Mouse (Mus musculus): ENCODE results near the gene Olfr374. TPM values are rescaled to one million over a fixed set of nuclear protein-coding genes. Genes with fewer than 3 reads are reported as not detected.

Olfr374 gene
- polyA plus RNA-seq, 1 experiment, result not detected

DNA sequence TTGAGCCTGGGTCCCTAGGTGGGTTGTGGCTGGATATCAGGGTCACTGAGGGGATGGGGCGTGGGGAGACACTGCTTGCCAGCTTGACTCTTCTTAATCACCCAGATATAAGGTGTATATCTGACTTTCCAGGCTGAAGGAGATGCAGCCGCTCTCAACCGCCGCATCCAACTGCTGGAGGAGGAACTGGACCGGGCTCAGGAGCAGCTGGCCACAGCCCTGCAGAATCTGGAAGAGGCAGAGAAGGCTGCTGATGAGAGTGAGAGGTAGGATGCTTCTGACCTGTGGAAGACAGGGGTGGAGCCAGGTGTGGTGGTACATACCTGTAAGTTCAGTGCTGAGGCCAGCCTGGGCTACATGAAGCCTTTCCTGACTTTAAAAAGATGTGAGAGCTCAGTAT, 31.6 kb downstream of the Olfr374 start:
- TF ChIP-seq CTCF (IDR thresholded peaks at IDR 0.05; ENCODE audit: borderline replicate concordance, extremely low read depth, insufficient read depth, insufficient read length) (no peak), POLR2A (IDR thresholded peaks at IDR 0.05; ENCODE audit: borderline replicate concordance, extremely low read depth, insufficient read depth, insufficient read length, poor library complexity, severe bottlenecking) (no peak)
- no peak for DNase-seq (ENCODE audit: low read depth)

DNA sequence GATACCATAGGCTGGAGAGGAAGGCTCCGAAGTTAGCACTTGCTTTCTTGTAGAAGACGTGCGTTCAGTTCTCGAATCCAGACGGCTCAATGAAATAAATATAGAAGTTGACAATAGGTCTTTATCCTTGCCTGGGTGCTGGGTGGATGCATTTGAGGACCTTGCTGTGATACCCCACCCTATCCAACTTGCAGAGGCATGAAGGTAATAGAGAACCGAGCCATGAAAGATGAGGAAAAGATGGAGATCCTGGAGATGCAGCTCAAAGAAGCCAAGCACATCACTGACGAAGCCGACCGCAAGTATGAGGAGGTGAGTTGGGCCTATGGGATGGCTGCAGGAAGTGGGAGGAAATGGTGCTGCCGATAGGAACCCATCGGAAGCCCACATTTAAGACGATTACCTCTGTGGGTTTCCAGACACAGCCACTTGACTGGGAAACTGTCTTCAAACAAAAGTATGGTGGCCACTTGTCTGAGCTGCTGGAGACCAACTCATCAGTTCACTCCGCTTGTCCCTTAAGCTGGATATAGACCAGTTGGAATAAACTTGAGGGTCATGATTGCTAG, 36.5 kb downstream of the Olfr374 start:
- DNase-seq (ENCODE audit: low read depth), result no peak
- TF ChIP-seq POLR2A (IDR thresholded peaks at IDR 0.05; ENCODE audit: borderline replicate concordance, extremely low read depth, insufficient read depth, insufficient read length, poor library complexity, severe bottlenecking) (no peak), CTCF (IDR thresholded peaks at IDR 0.05; ENCODE audit: borderline replicate concordance, extremely low read depth, insufficient read depth, insufficient read length) (no peak)

DNA sequence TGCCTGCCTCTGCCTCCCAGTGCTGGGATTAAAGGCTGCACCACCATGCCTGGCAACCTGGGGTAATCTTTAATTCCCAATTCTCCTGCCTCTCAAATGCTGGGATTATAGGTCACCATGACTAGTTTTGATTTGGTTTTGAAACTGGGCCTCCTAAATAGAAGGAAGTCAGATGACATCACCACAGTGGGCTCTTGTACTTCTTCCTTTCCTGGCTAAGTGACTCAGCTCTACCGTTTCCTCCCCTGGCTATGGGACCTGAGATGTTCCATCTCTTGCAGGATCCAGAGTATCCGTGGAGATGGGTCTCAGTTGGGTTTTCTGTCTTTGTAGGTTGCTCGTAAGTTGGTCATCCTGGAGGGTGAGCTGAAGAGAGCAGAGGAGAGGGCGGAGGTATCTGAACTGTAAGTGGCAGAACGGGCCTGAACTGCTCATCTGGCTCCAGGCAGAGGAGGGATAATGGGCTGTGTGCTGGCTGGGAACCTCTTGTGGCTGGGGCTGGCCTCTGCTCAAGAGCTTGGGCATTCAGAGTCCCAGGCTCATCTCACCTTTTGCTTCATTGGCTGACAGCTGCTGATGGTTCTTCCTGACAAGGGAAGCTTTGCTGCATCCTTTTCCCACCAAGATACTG, 37.6 kb downstream of the Olfr374 start:
- TF ChIP-seq CTCF (IDR thresholded peaks at IDR 0.05; ENCODE audit: borderline replicate concordance, extremely low read depth, insufficient read depth, insufficient read length) (no peak), POLR2A (IDR thresholded peaks at IDR 0.05; ENCODE audit: borderline replicate concordance, extremely low read depth, insufficient read depth, insufficient read length, poor library complexity, severe bottlenecking) (no peak)

GRCm38 (mm10) chr8:72145511-72145910, 38.7 kb downstream of the Olfr374 start:
- no peak for TF ChIP-seq POLR2A (IDR thresholded peaks at IDR 0.05; ENCODE audit: borderline replicate concordance, extremely low read depth, insufficient read depth, insufficient read length, poor library complexity, severe bottlenecking)

More for the DNA sequence above, 37.6 kb downstream of the Olfr374 start:
- no peak for DNase-seq (ENCODE audit: low read depth)

DNA sequence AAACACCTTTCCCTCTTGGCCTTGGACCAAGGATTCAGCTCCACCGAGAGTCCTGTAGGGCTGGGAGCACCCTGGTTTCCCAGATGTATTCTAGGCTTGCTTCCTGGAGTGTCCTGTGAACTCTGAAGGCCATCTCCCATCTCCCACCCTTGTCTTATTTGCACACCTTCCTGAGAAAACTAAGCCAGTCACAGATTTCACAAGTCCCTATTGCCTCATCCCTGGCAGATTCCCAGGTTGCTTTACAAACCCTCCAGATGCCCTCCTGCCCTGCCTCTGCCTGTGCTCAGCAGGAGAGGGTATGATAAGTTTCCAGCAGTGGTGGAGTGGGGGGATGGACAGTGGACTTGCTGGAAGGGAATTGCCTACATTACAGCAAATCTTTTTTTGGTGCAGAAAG, 39.2 kb downstream of the Olfr374 start:
- no peak for DNase-seq (ENCODE audit: low read depth)
- no peak for TF ChIP-seq CTCF (IDR thresholded peaks at IDR 0.05; ENCODE audit: borderline replicate concordance, extremely low read depth, insufficient read depth, insufficient read length)

More at GRCm38 (mm10) chr8:72145511-72145910, 38.7 kb downstream of the Olfr374 start:
- no peak for DNase-seq (ENCODE audit: low read depth)

- no peak for DNase-seq (ENCODE audit: low read depth)
- TF ChIP-seq CTCF (IDR thresholded peaks at IDR 0.05; ENCODE audit: borderline replicate concordance, extremely low read depth, insufficient read depth, insufficient read length) (no peak), POLR2A (IDR thresholded peaks at IDR 0.05; ENCODE audit: borderline replicate concordance, extremely low read depth, insufficient read depth, insufficient read length, poor library complexity, severe bottlenecking) (no peak)
Measured at GRCm38 (mm10) chr8:72146556-72146955, 39.7 kb downstream of the Olfr374 start.

DNA sequence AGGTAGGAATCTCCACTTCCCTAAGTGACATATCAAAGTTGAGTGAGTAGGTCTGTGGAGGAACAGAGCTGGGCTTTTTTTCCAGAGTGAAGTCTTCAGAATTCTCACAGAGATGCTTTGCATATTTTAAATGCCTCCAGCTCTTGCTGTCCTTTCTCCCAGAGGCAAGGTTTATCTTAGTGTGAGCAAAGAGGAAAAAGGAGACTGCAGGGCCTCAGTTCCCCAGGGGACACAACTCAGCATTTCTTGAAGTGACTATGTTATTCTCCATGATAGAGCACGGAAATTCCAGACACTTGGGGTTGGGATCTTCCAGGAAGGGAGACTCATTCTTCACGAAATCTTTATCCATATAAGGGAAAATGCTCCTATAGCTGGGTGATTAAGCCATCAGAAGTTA, 40.4 kb downstream of the Olfr374 start:
- TF ChIP-seq POLR2A (IDR thresholded peaks at IDR 0.05; ENCODE audit: borderline replicate concordance, extremely low read depth, insufficient read depth, insufficient read length, poor library complexity, severe bottlenecking), result no peak
- no peak for TF ChIP-seq CTCF (IDR thresholded peaks at IDR 0.05; ENCODE audit: borderline replicate concordance, extremely low read depth, insufficient read depth, insufficient read length)
- DNase-seq (ENCODE audit: low read depth), result no peak

GRCm38 (mm10) chr8:72149056-72149455, 42.2 kb downstream of the Olfr374 start:
- TF ChIP-seq CTCF (IDR thresholded peaks at IDR 0.05; ENCODE audit: borderline replicate concordance, extremely low read depth, insufficient read depth, insufficient read length), result no peak
- no peak for TF ChIP-seq POLR2A (IDR thresholded peaks at IDR 0.05; ENCODE audit: borderline replicate concordance, extremely low read depth, insufficient read depth, insufficient read length, poor library complexity, severe bottlenecking)
- no peak for DNase-seq (ENCODE audit: low read depth)

- TF ChIP-seq CTCF (IDR thresholded peaks at IDR 0.05; ENCODE audit: borderline replicate concordance, extremely low read depth, insufficient read depth, insufficient read length) (no peak), POLR2A (IDR thresholded peaks at IDR 0.05; ENCODE audit: borderline replicate concordance, extremely low read depth, insufficient read depth, insufficient read length, poor library complexity, severe bottlenecking) (no peak)
- DNase-seq (ENCODE audit: low read depth), result no peak
Measured at GRCm38 (mm10) chr8:72151418-72152078, 44.7 kb downstream of the Olfr374 start.

DNA sequence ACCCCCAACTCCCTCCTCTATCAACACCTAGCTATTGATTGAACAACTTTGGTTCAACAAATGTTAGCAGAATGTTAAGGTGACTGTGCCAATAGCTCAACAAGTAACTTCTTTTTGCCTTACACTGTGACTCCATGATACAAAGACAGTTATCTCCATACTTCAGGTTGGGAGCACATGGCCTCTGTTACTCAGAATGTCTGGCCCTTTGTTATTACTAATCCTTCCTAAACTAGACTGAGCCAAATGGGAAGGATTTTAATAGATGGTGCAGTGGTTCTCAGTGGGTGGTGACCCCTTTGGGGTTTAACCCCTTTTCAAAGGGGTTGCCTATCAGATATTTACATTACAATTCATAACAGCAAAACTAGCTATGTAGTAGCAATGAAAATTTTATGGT, 46.5 kb downstream of the Olfr374 start:
- no peak for DNase-seq (ENCODE audit: low read depth)
- TF ChIP-seq POLR2A (IDR thresholded peaks at IDR 0.05; ENCODE audit: borderline replicate concordance, extremely low read depth, insufficient read depth, insufficient read length, poor library complexity, severe bottlenecking), result no peak
- no peak for TF ChIP-seq CTCF (IDR thresholded peaks at IDR 0.05; ENCODE audit: borderline replicate concordance, extremely low read depth, insufficient read depth, insufficient read length)

DNA sequence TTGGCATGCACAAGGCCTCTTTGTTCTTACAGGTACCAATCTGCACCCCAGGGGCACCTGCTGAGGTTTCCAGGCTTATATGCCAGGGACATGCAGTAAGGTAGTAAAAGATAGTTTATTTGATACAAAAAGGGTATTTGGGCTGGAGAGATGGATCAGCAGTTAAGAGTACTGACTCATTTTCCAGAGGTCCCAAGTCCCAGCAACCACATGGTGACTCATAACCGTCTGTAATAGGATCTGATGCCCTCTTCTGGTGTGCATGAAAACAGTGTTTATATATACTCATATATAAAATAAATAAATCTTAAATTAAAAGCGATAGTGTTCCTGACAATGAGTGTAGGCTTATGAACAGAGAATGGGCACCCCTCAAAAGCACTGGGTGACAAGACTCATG, 51.3 kb downstream of the Olfr374 start:
- TF ChIP-seq POLR2A (IDR thresholded peaks at IDR 0.05; ENCODE audit: borderline replicate concordance, extremely low read depth, insufficient read depth, insufficient read length, poor library complexity, severe bottlenecking) (no peak), CTCF (IDR thresholded peaks at IDR 0.05; ENCODE audit: borderline replicate concordance, extremely low read depth, insufficient read depth, insufficient read length) (no peak)
- DNase-seq (ENCODE audit: low read depth), result no peak

DNA sequence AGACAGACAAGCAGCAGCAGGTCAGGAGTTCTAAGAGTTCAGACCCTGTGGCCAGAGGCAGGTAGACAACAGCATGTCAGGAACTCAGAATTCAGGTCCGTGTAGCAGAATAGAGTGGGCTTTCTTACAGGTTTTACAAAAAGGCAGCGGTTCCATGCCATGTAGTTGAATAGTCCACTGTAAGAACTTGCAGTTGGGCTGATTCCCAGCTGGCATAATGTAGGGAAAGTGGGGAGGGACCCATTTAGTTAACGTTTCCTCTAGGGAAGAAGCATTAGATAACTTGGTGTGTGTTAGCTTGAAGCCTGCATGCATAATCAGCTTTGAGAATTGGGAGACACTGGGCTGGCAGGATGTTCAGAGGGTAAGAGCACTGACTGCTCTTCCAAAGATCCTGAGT, 51.9 kb downstream of the Olfr374 start:
- peak; percentile 10 for DNase-seq (ENCODE audit: low read depth)
- TF ChIP-seq POLR2A (IDR thresholded peaks at IDR 0.05; ENCODE audit: borderline replicate concordance, extremely low read depth, insufficient read depth, insufficient read length, poor library complexity, severe bottlenecking) (no peak), CTCF (IDR thresholded peaks at IDR 0.05; ENCODE audit: borderline replicate concordance, extremely low read depth, insufficient read depth, insufficient read length) (no peak)

Measured in brain, embryonic 14.5 days (tissue).